Mouse (Mus musculus) CH12.LX (cell line): ENCODE data around the gene Wwc2. TPM values are rescaled to one million over a fixed set of nuclear protein-coding genes. Genes with fewer than 3 reads are reported as not detected.
"Not testable (repeated sequence)": the region's sequence is repeated elsewhere in the genome, so short reads cannot be mapped to it uniquely, and the experiment has no call there.

Experiments used
- DNase-seq: peaks from one replicate; pipeline ENCODE4 v3.0.0-alpha.2; 2013; ENCODE audit errors: extremely low read depth
- H3K27ac ChIP-seq: 2 replicates; pipeline ENCODE4 v1.5.1; 2012; ENCODE audit warnings: low read depth, mild to moderate bottlenecking, control low read depth, moderate library complexity; ENCODE audit not compliant: insufficient read depth
- H3K27me3 ChIP-seq: replicated peaks from 2 replicates; pipeline ENCODE3; 2012; ENCODE audit warnings: inconsistent platforms
- H3K36me3 ChIP-seq, 2 experiments: replicated peaks in 1 of 2; 2 replicates each; pipeline versions ENCODE3 to v1.6.1; 2012; ENCODE audit warnings: inconsistent platforms in 1 of 2, low read length in 1 of 2, mild to moderate bottlenecking in 1 of 2, mixed read lengths in 1 of 2, moderate library complexity in 1 of 2; ENCODE audit not compliant: control insufficient read depth in 1 of 2, insufficient read depth in 1 of 2
- H3K4me1 ChIP-seq, 2 experiments: 2 replicates each; pipeline ENCODE4 v1.6.1; 2012; ENCODE audit warnings: inconsistent platforms in 1 of 2, moderate library complexity in 1 of 2; ENCODE audit not compliant: insufficient read depth in 2 of 2, control insufficient read depth in 1 of 2
- H3K4me2 ChIP-seq: 2 replicates; pipeline ENCODE4 v1.6.1; 2012; ENCODE audit warnings: low read depth, mild to moderate bottlenecking, control low read depth; ENCODE audit not compliant: poor library complexity, insufficient read depth, severe bottlenecking
- H3K4me3 ChIP-seq, 3 experiments: fragments of 150-350 bp in 1 of 3; sonication (generic) in 1 of 3; replicated peaks in 1 of 3; 2 replicates each; pipeline versions ENCODE3 to v1.5.1; 2011 to 2012; ENCODE audit warnings: low read depth in 2 of 3, low read length in 2 of 3, mild to moderate bottlenecking in 2 of 3, moderate library complexity in 2 of 3, control low read depth in 1 of 3, improper control_type of control experiment in 1 of 3, inconsistent platforms in 1 of 3, mixed read lengths in 1 of 3; ENCODE audit not compliant: poor library complexity in 1 of 3
- H3K79me2 ChIP-seq: replicated peaks from 2 replicates; pipeline ENCODE4 v1.6.1; 2012; ENCODE audit warnings: mild to moderate bottlenecking, moderate library complexity; ENCODE audit not compliant: control insufficient read depth, poor library complexity, insufficient read depth, severe bottlenecking; ENCODE audit errors: extremely low read depth
- H3K9ac ChIP-seq: 2 replicates; pipeline ENCODE4 v1.6.1; 2012; ENCODE audit warnings: low read depth, mild to moderate bottlenecking, control low read depth, moderate library complexity; ENCODE audit not compliant: insufficient read depth
- H3K9me3 ChIP-seq: replicated peaks from 2 replicates; pipeline ENCODE3; 2012; ENCODE audit warnings: low read length, inconsistent platforms, mixed read lengths
- CHD1 ChIP-seq: IDR thresholded peaks from 2 replicates; pipeline ENCODE4 v1.6.1; 2012; ENCODE audit warnings: low read depth, low read length, improper control_type of control experiment, inconsistent platforms
- E2F4 ChIP-seq: IDR thresholded peaks from 2 replicates; pipeline ENCODE4 v1.6.1; 2011; ENCODE audit warnings: low read depth, low read length, improper control_type of control experiment; ENCODE audit not compliant: insufficient replicate concordance
- IRF4 ChIP-seq: IDR thresholded peaks from 2 replicates; pipeline ENCODE4 v1.6.1; 2014; ENCODE audit warnings: low read depth, mild to moderate bottlenecking, inconsistent platforms, low read length, improper control_type of control experiment
- JUND ChIP-seq: conservative IDR thresholded peaks from 2 replicates; pipeline ENCODE4 v1.6.1; 2011; ENCODE audit warnings: low read depth, low read length, improper control_type of control experiment
- MAFK ChIP-seq: IDR thresholded peaks from 2 replicates; pipeline ENCODE4 v1.6.1; 2011; ENCODE audit warnings: low read length, improper control_type of control experiment; ENCODE audit not compliant: insufficient replicate concordance
- MAZ ChIP-seq: IDR thresholded peaks from 2 replicates; pipeline ENCODE4 v1.6.1; 2012; ENCODE audit warnings: low read depth, mild to moderate bottlenecking, inconsistent platforms, low read length, improper control_type of control experiment, moderate library complexity
- MXI1 ChIP-seq: IDR thresholded peaks from 2 replicates; pipeline ENCODE4 v1.6.1; 2011; ENCODE audit warnings: mild to moderate bottlenecking, low read depth, low read length, improper control_type of control experiment
- NELFE ChIP-seq: IDR thresholded peaks from 2 replicates; pipeline ENCODE4 v1.6.1; 2011; ENCODE audit warnings: low read depth, low read length, improper control_type of control experiment
- RAD21 ChIP-seq: IDR thresholded peaks from 2 replicates; pipeline ENCODE4 v1.6.1; 2011; ENCODE audit warnings: low read depth, mild to moderate bottlenecking, low read length, improper control_type of control experiment, moderate library complexity
- TBP ChIP-seq: conservative IDR thresholded peaks from 2 replicates; pipeline ENCODE4 v1.6.1; 2011; ENCODE audit warnings: low read depth, low read length, improper control_type of control experiment
- ZKSCAN1 ChIP-seq: IDR thresholded peaks from 2 replicates; pipeline ENCODE4 v1.6.1; 2012; ENCODE audit warnings: low read depth, inconsistent platforms, low read length, improper control_type of control experiment, borderline replicate concordance
- dilution Hi-C: fragments of 300-500 bp; cut with MboI; formaldehyde crosslinking; loops from 2 replicates; pipeline ENCODE4 v1.14.3; 2020; ENCODE audit warnings: low sequenced_read_pairs; ENCODE audit not compliant: extremely low pct_unique_long_range_greater_than_20kb, extremely low pct_ligation_motif_present
- in situ Hi-C: fragments of 300-500 bp; cut with MboI; formaldehyde crosslinking; loops from 3 replicates; pipeline ENCODE4 v1.14.3; 2019; ENCODE audit warnings: low sequenced_read_pairs, low pct_ligation_motif_present, low pct_unique_long_range_greater_than_20kb, mixed read lengths
- polyA plus RNA-seq: library from polyadenylated mRNA; unstranded; fragments of >175 nt; gene quantifications from 2 replicates; pipeline ENCODE4 v1.2.1, GENCODE M21; 2012; ENCODE audit warnings: low read depth; ENCODE audit not compliant: insufficient read length
- total RNA-seq, 2 experiments: library from RNA; depleted of rRNA; stranded (reverse); fragments of 300-350 nt in 1 of 2; fragments of >200 nt in 1 of 2; gene quantifications; 2 replicates each; pipeline ENCODE4 v1.2.3; 2012 to 2014

Gene Wwc2
- total and polyA plus RNA-seq, 3 experiments = 0.04 to 1.1 (median 0.32) TPM

- no peaks in the 10 kb centered on the region for H3K79me2 ChIP-seq
- H3K27ac ChIP-seq = no peak overlapping the region
- H3K36me3 ChIP-seq = no peaks in the 10 kb centered on the region
- H3K4me1 ChIP-seq = no peaks in the 10 kb centered on the region
- H3K27me3 ChIP-seq = no peaks in the 10 kb centered on the region
- no peak overlapping the region for H3K4me2 ChIP-seq
- DNase-seq = no peak
- no peak overlapping the region for H3K9ac ChIP-seq
- no peak overlapping the region for H3K4me3 ChIP-seq
- dilution Hi-C loops = no loop called here
- in situ Hi-C loops = no loop called here
- no peaks in the 10 kb centered on the region for H3K9me3 ChIP-seq
- TF ChIP-seq TBP (no peak), ZKSCAN1 (no peak)
Observed at GRCm38 (mm10) chr8:47823777-47824176, 166.9 kb downstream of the Wwc2 start.

GRCm38 (mm10) chr8:47822541-47822940, 168.2 kb downstream of the Wwc2 start:
- H3K27me3 ChIP-seq, in situ Hi-C loops, H3K79me2 ChIP-seq, H3K36me3 ChIP-seq, DNase-seq, H3K4me2 ChIP-seq, H3K9me3 ChIP-seq, H3K9ac ChIP-seq, H3K27ac ChIP-seq, H3K4me1 ChIP-seq, H3K4me3 ChIP-seq, dilution Hi-C loops: not testable (repeated sequence)

GRCm38 (mm10) chr8:47821843-47822242, 168.9 kb downstream of the Wwc2 start, which contains the start of gene Cldn24:
Gene Cldn24 (plus strand): TSS chr8:47822143.
- no peak for DNase-seq
- no peaks in the 10 kb centered on the region for H3K9me3 ChIP-seq

More at GRCm38 (mm10) chr8:47821843-47822242, 168.9 kb downstream of the Wwc2 start, which contains the start of gene Cldn24:
- in situ Hi-C loops = no loop called here
- no peaks in the 10 kb centered on the region for H3K27me3 ChIP-seq
- no peaks in the 10 kb centered on the region for H3K79me2 ChIP-seq
- H3K9ac ChIP-seq = no peak within 1 kb of the TSS
- H3K36me3 ChIP-seq = no peaks in the 10 kb centered on the region
- no peaks in the 10 kb centered on the region for H3K4me1 ChIP-seq
- TF ChIP-seq E2F4 (no peak), RAD21 (no peak), IRF4 (no peak), JUND (no peak), MXI1 (no peak), NELFE (no peak), CHD1 (no peak), MAFK (no peak), MAZ (no peak)
- no peak within 1 kb of the TSS for H3K27ac ChIP-seq
- H3K4me3 ChIP-seq = no peak within 1 kb of the TSS
- H3K4me2 ChIP-seq = no peak within 1 kb of the TSS
- dilution Hi-C loops = no loop called here
